Mouse (Mus musculus) MEL (cell line): Measurements from ENCODE around the gene Lpar5. TPM values are rescaled to one million over a fixed set of nuclear protein-coding genes. Genes with fewer than 3 reads are reported as not detected.

Experiments
- DNase-seq: peaks from one replicate; pipeline ENCODE4 v3.0.0; 2011; ENCODE audit warnings: low read depth, low spot score
- H3K27ac ChIP-seq: 2 replicates; pipeline ENCODE4 v1.5.1; 2012; ENCODE audit warnings: low read depth, mild to moderate bottlenecking, control low read depth, low read length, moderate library complexity; ENCODE audit not compliant: control insufficient read depth
- H3K27me3 ChIP-seq, 2 experiments: fragments of 150-350 bp in 1 of 2; sonication (generic) in 1 of 2; 2 replicates each; pipeline ENCODE4 v1.6.1; 2012; ENCODE audit warnings: low read length in 2 of 2, mild to moderate bottlenecking in 2 of 2, improper control_type of control experiment in 1 of 2, moderate library complexity in 1 of 2; ENCODE audit not compliant: insufficient read depth in 2 of 2, control insufficient read depth in 1 of 2
- H3K36me3 ChIP-seq, 2 experiments: 2 replicates each; pipeline ENCODE4 v1.6.1; 2012 to 2014; ENCODE audit warnings: low read length in 2 of 2, improper control_type of control experiment in 1 of 2, inconsistent platforms in 1 of 2, mild to moderate bottlenecking in 1 of 2; ENCODE audit not compliant: insufficient read depth in 2 of 2, control insufficient read depth in 1 of 2
- H3K4me1 ChIP-seq, 2 experiments: fragments of 150-350 bp in 1 of 2; sonication (generic) in 1 of 2; 2 replicates each; pipeline ENCODE4 v1.6.1; 2012; ENCODE audit warnings: low read length in 2 of 2, improper control_type of control experiment in 1 of 2, mild to moderate bottlenecking in 1 of 2; ENCODE audit not compliant: insufficient read depth in 2 of 2, control insufficient read depth in 1 of 2
- H3K4me3 ChIP-seq, 2 experiments: fragments of 150-350 bp in 1 of 2; sonication (generic) in 1 of 2; 2 replicates each; pipeline ENCODE4 v1.5.1; 2012; ENCODE audit warnings: low read depth in 2 of 2, low read length in 2 of 2, mild to moderate bottlenecking in 2 of 2, moderate library complexity in 2 of 2, control low read depth in 1 of 2, improper control_type of control experiment in 1 of 2; ENCODE audit not compliant: control insufficient read depth in 1 of 2, insufficient read depth in 1 of 2
- H3K79me2 ChIP-seq: 2 replicates; pipeline ENCODE4 v1.6.1; 2012; ENCODE audit warnings: mild to moderate bottlenecking, low read length, moderate library complexity; ENCODE audit not compliant: control insufficient read depth, poor library complexity, insufficient read depth
- H3K9ac ChIP-seq: 2 replicates; pipeline ENCODE4 v1.6.1; 2012; ENCODE audit warnings: low read depth, mild to moderate bottlenecking, control low read depth, low read length, moderate library complexity; ENCODE audit not compliant: control insufficient read depth, poor library complexity, severe bottlenecking
- H3K9me3 ChIP-seq: fragments of 150-350 bp; sonication (generic); replicated peaks from 2 replicates; pipeline ENCODE4 v1.6.1; 2012; ENCODE audit warnings: mild to moderate bottlenecking, low read length, improper control_type of control experiment, moderate library complexity; ENCODE audit not compliant: insufficient read depth
- BHLHE40 ChIP-seq: IDR thresholded peaks from 2 replicates; pipeline ENCODE4 v1.6.1; 2012; ENCODE audit warnings: low read depth, mild to moderate bottlenecking, inconsistent platforms, low read length, improper control_type of control experiment, borderline replicate concordance
- CTCF ChIP-seq, 3 experiments: IDR thresholded peaks in 2 of 3; conservative IDR thresholded peaks in 1 of 3; 2 replicates each; pipeline ENCODE4 v1.5.1; 2011 to 2012; ENCODE audit warnings: low read length in 3 of 3, low read depth in 2 of 3, mild to moderate bottlenecking in 2 of 3, improper control_type of control experiment in 1 of 3, inconsistent platforms in 1 of 3, mixed read lengths in 1 of 3, moderate library complexity in 1 of 3; ENCODE audit not compliant: control insufficient read depth in 1 of 3, insufficient read depth in 1 of 3, poor library complexity in 1 of 3, severe bottlenecking in 1 of 3
- E2F4 ChIP-seq: IDR thresholded peaks from 2 replicates; pipeline ENCODE4 v1.6.1; 2011; ENCODE audit warnings: low read depth, low read length, improper control_type of control experiment, borderline replicate concordance
- ELF1 ChIP-seq: IDR thresholded peaks from 2 replicates; pipeline ENCODE4 v1.6.1; 2014; ENCODE audit warnings: low read depth, mild to moderate bottlenecking, inconsistent platforms, low read length, improper control_type of control experiment, moderate library complexity
- EP300 ChIP-seq, 2 experiments: IDR thresholded peaks; 2 replicates each; pipeline ENCODE4 v1.6.1; 2011; ENCODE audit warnings: improper control_type of control experiment in 2 of 2, low read length in 2 of 2, low read depth in 1 of 2, mild to moderate bottlenecking in 1 of 2
- GABPA ChIP-seq: IDR thresholded peaks from 2 replicates; pipeline ENCODE4 v1.6.1; 2012; ENCODE audit warnings: low read depth, mild to moderate bottlenecking, inconsistent platforms, low read length, improper control_type of control experiment, moderate library complexity
- GATA1 ChIP-seq: IDR thresholded peaks from 2 replicates; pipeline ENCODE4 v1.6.1; 2011; ENCODE audit warnings: low read depth, low read length, improper control_type of control experiment
- HCFC1 ChIP-seq: IDR thresholded peaks from 2 replicates; pipeline ENCODE4 v1.6.1; 2012; ENCODE audit warnings: low read depth, mild to moderate bottlenecking, inconsistent platforms, low read length, improper control_type of control experiment, moderate library complexity
- JUND ChIP-seq: IDR thresholded peaks from 2 replicates; pipeline ENCODE4 v1.6.1; 2011; ENCODE audit warnings: low read depth, mild to moderate bottlenecking, improper control_type of control experiment, low read length
- KAT2A ChIP-seq: conservative IDR thresholded peaks from 2 replicates; pipeline ENCODE4 v1.6.1; 2012; ENCODE audit warnings: low read depth, low read length, improper control_type of control experiment, inconsistent platforms
- MAFK ChIP-seq: IDR thresholded peaks from 2 replicates; pipeline ENCODE4 v1.6.1; 2011; ENCODE audit warnings: low read depth, mild to moderate bottlenecking, low read length, improper control_type of control experiment, borderline replicate concordance
- MAX ChIP-seq: IDR thresholded peaks from 2 replicates; pipeline ENCODE4 v1.6.1; 2011; ENCODE audit warnings: low read length, improper control_type of control experiment
- MAZ ChIP-seq: IDR thresholded peaks from 2 replicates; pipeline ENCODE4 v1.6.1; 2012; ENCODE audit warnings: low read depth, mild to moderate bottlenecking, inconsistent platforms, low read length, improper control_type of control experiment
- MXI1 ChIP-seq: IDR thresholded peaks from 2 replicates; pipeline ENCODE4 v1.6.1; 2011; ENCODE audit warnings: mild to moderate bottlenecking, low read depth, low read length, improper control_type of control experiment
- MYB ChIP-seq: IDR thresholded peaks from 2 replicates; pipeline ENCODE4 v1.6.1; 2011; ENCODE audit warnings: mild to moderate bottlenecking, low read depth, low read length, improper control_type of control experiment
- MYC ChIP-seq: IDR thresholded peaks from 2 replicates; pipeline ENCODE4 v1.6.1; 2011; ENCODE audit warnings: low read depth, mild to moderate bottlenecking, low read length, improper control_type of control experiment, moderate library complexity
- NRF1 ChIP-seq: IDR thresholded peaks from 2 replicates; pipeline ENCODE4 v1.6.1; 2014; ENCODE audit warnings: low read depth, mild to moderate bottlenecking, inconsistent platforms, low read length, improper control_type of control experiment, moderate library complexity; ENCODE audit not compliant: poor library complexity, insufficient read depth, severe bottlenecking
- POLR2AphosphoS2 ChIP-seq: IDR thresholded peaks from 2 replicates; pipeline ENCODE4 v1.6.1; 2011; ENCODE audit warnings: low read length, improper control_type of control experiment
- RCOR1 ChIP-seq: IDR thresholded peaks from 2 replicates; pipeline ENCODE4 v1.6.1; 2012; ENCODE audit warnings: low read depth, mild to moderate bottlenecking, inconsistent platforms, low read length, improper control_type of control experiment
- SIN3A ChIP-seq: IDR thresholded peaks from 2 replicates; pipeline ENCODE4 v1.6.1; 2012; ENCODE audit warnings: low read length, improper control_type of control experiment, inconsistent platforms
- SMC3 ChIP-seq: IDR thresholded peaks from 2 replicates; pipeline ENCODE4 v1.6.1; 2011; ENCODE audit warnings: low read depth, low read length, improper control_type of control experiment
- TAL1 ChIP-seq: IDR thresholded peaks from 2 replicates; pipeline ENCODE4 v1.6.1; 2012; ENCODE audit warnings: mild to moderate bottlenecking, inconsistent platforms, low read length, moderate library complexity, mixed read lengths
- TBP ChIP-seq: IDR thresholded peaks from 2 replicates; pipeline ENCODE4 v1.8.0; 2011; ENCODE audit warnings: low read depth, low read length, improper control_type of control experiment
- ZKSCAN1 ChIP-seq: IDR thresholded peaks from 2 replicates; pipeline ENCODE4 v1.6.1; 2012; ENCODE audit warnings: low read depth, mild to moderate bottlenecking, inconsistent platforms, low read length, improper control_type of control experiment, moderate library complexity
- ZMIZ1 ChIP-seq: IDR thresholded peaks from 2 replicates; pipeline ENCODE4 v1.6.1; 2012; ENCODE audit warnings: low read depth, mild to moderate bottlenecking, inconsistent platforms, low read length, improper control_type of control experiment, moderate library complexity
- polyA plus RNA-seq, 2 experiments: library from polyadenylated mRNA; stranded (reverse) in 1 of 2; unstranded in 1 of 2; fragments of >175 nt in 1 of 2; fragments of >200 nt in 1 of 2; gene quantifications; 2 replicates each; pipeline versions ENCODE4 v1.2.1 to v1.2.4; 2012; ENCODE audit warnings: low replicate concordance in 2 of 2, low read depth in 1 of 2; ENCODE audit not compliant: insufficient read length in 2 of 2, insufficient read depth in 1 of 2, missing spikeins in 1 of 2
- total RNA-seq: library from RNA; depleted of rRNA; stranded (reverse); fragments of 300-350 nt; gene quantifications from 2 replicates; pipeline ENCODE4 v1.2.3, GENCODE M21; 2012; rRNA removed

Gene Lpar5
- total RNA-seq = 2.8 and 3.5 TPM in 2 replicates
- polyA plus RNA-seq = 10 to 100 TPM in 1 of 2 experiments, not detected in 1; 16.2 TPM

DNA sequence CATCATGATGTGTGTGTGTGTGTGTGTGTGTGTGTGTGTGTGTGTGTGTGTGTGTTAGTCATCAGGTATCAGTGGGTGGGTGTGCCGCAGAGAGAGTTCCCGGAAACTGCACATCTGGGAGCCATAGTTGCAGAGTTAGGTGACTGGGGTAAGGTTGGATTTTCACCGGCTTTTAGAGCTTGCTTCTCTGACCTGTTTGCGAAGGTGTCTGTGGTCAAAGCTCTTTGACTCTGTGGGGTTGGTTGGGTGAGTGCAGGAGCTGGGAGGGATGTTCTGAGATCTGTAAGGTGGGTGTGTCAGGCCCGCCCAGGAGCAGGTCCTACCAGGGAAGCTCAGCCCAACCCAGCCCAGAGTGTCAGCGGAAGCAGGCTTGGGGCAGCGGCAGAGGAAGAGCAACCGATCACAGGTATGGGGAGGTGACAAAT lies at the start of gene Lpar5:
Gene Lpar5 (plus strand): TSS at position 350 of the 425 bp plus-strand sequence.
- Histone ChIP-seq H3K9ac (peak within 1 kb of the TSS; percentile 24), H3K27ac (peak within 1 kb of the TSS; percentile 3; the same call in 1 of the 2 replicates), H3K4me3 (peak within 1 kb of the TSS; percentile 32 to 51; a peak in 3 of 4 replicates), H3K4me1 (peaks cover 11 to 20% of the 10 kb centered on the region in 2 experiments), H3K27me3 (no peaks in the 10 kb centered on the region), H3K9me3 (no peaks in the 10 kb centered on the region), H3K79me2 (no peaks in the 10 kb centered on the region), H3K36me3 (peaks cover 0 to 9% of the 10 kb centered on the region in 2 experiments; a peak in 2 of 4 replicates)
- peak; percentile 60 for DNase-seq
- no peak for TF ChIP-seq MAX
- TF ChIP-seq GATA1 = no peak
- TF ChIP-seq MAFK = no peak
- no peak for TF ChIP-seq JUND
- TF ChIP-seq EP300 (IDR thresholded peaks at IDR 0.05; ENCODE audit: low read depth in 1 of 2, low read length in 2 of 2) = no peak
- TF ChIP-seq ELF1 = 0 out of 2 replicates have a peak, but pooled peaks have one; percentile 10
- TF ChIP-seq MXI1 = no peak
- TF ChIP-seq HCFC1 = 0 out of 2 replicates have a peak, but pooled peaks have one; percentile 9
- TF ChIP-seq CTCF (IDR thresholded peaks at IDR 0.05 in 2 of 3, conservative IDR thresholded peaks at IDR 0.05 in 1 of 3; ENCODE audit: control insufficient read depth in 1 of 3, insufficient read depth in 1 of 3, low read depth in 2 of 3, low read length in 3 of 3, poor library complexity in 1 of 3, severe bottlenecking in 1 of 3) = no peak
- TF ChIP-seq NRF1 = no peak
- TF ChIP-seq POLR2AphosphoS2 = no peak
- TF ChIP-seq SMC3 = no peak
- TF ChIP-seq MYB = no peak
- no peak for TF ChIP-seq TAL1
- TF ChIP-seq E2F4 = no peak
- TF ChIP-seq MAZ = no peak
- TF ChIP-seq BHLHE40 = no peak
- no peak for TF ChIP-seq GABPA
- TF ChIP-seq ZMIZ1 = no peak
- no peak for TF ChIP-seq ZKSCAN1
- no peak for TF ChIP-seq KAT2A
- TF ChIP-seq TBP = no peak
- TF ChIP-seq MYC = no peak
- TF ChIP-seq SIN3A = 0 out of 2 replicates have a peak, but pooled peaks have one; percentile 15
- TF ChIP-seq RCOR1 = no peak
